Mouse (Mus musculus): Measurements from ENCODE around the gene Rgs3. TPM values are rescaled to one million over a fixed set of nuclear protein-coding genes. Genes with fewer than 3 reads are reported as not detected.

Rgs3 gene
- polyA plus RNA-seq, 1 experiment from 2014 or later = 31.3 TPM

GRCm38 (mm10) chr4:62526256-62526655 is 33.4 kb upstream of the Rgs3 start:
- WGBS = 71% methylated on average over 2 of the region's 2 CpGs
- Histone ChIP-seq H3K9ac (ENCODE audit: low read depth, low read length) (no peak overlapping the region), H3K36me3 (ENCODE audit: control insufficient read depth, insufficient read depth, low read length) (no peaks in the 10 kb centered on the region), H3K4me3 (ENCODE audit: low read depth, low read length) (no peak overlapping the region), H3K4me2 (replicated peaks; ENCODE audit: low read depth, low read length) (no peak overlapping the region), H3K27ac (ENCODE audit: low read depth, low read length) (no peak overlapping the region), H3K9me3 (ENCODE audit: control insufficient read depth, low read length) (no peaks in the 10 kb centered on the region), H3K4me1 (replicated peaks; ENCODE audit: control insufficient read depth, insufficient read depth, low read length) (no peaks in the 10 kb centered on the region; the same call in 1 of the 2 replicates), H3K27me3 (ENCODE audit: control insufficient read depth, insufficient read depth, low read length) (no peaks in the 10 kb centered on the region)
- no peak for ATAC-seq (ENCODE audit: low FRiP score)
- no peak for DNase-seq (ENCODE audit: low spot score)

- WGBS = 89% methylated on average over 4 of the region's 4 CpGs
- ATAC-seq (ENCODE audit: low FRiP score) (no peak), DNase-seq (ENCODE audit: low spot score) (no peak)
Measured at GRCm38 (mm10) chr4:62527655-62528054, 32.0 kb upstream of the Rgs3 start.

GRCm38 (mm10) chr4:62533729-62534128 is 25.9 kb upstream of the Rgs3 start:
- ATAC-seq (ENCODE audit: low FRiP score) (no peak), DNase-seq (ENCODE audit: low spot score) (no peak)
- Histone ChIP-seq H3K36me3 (ENCODE audit: control insufficient read depth, insufficient read depth, low read length) (no peaks in the 10 kb centered on the region), H3K4me1 (replicated peaks; ENCODE audit: control insufficient read depth, insufficient read depth, low read length) (no peaks in the 10 kb centered on the region), H3K4me3 (ENCODE audit: low read depth, low read length) (no peak overlapping the region), H3K9me3 (ENCODE audit: control insufficient read depth, low read length) (no peaks in the 10 kb centered on the region), H3K27ac (ENCODE audit: low read depth, low read length) (no peak overlapping the region), H3K9ac (ENCODE audit: low read depth, low read length) (no peak overlapping the region), H3K27me3 (ENCODE audit: control insufficient read depth, insufficient read depth, low read length) (no peaks in the 10 kb centered on the region), H3K4me2 (replicated peaks; ENCODE audit: low read depth, low read length) (no peak overlapping the region)
- WGBS = 85% methylated on average over 6 of the region's 6 CpGs

More at GRCm38 (mm10) chr4:62527655-62528054, 32.0 kb upstream of the Rgs3 start:
- H3K4me1 ChIP-seq (replicated peaks; ENCODE audit: control insufficient read depth, insufficient read depth, low read length) = no peaks in the 10 kb centered on the region; the same call in 1 of the 2 replicates
- H3K4me2 ChIP-seq (replicated peaks; ENCODE audit: low read depth, low read length) = no peak overlapping the region
- no peak overlapping the region for H3K27ac ChIP-seq (ENCODE audit: low read depth, low read length)
- H3K4me3 ChIP-seq (ENCODE audit: low read depth, low read length) = no peak overlapping the region
- H3K9ac ChIP-seq (ENCODE audit: low read depth, low read length) = no peak overlapping the region
- H3K36me3 ChIP-seq (ENCODE audit: control insufficient read depth, insufficient read depth, low read length) = no peaks in the 10 kb centered on the region
- no peaks in the 10 kb centered on the region for H3K9me3 ChIP-seq (ENCODE audit: control insufficient read depth, low read length)
- H3K27me3 ChIP-seq (ENCODE audit: control insufficient read depth, insufficient read depth, low read length) = no peaks in the 10 kb centered on the region

GRCm38 (mm10) chr4:62541802-62542201 is 17.8 kb upstream of the Rgs3 start:
- Histone ChIP-seq H3K27me3 (ENCODE audit: control insufficient read depth, insufficient read depth, low read length) (no peaks in the 10 kb centered on the region), H3K4me1 (replicated peaks; ENCODE audit: control insufficient read depth, insufficient read depth, low read length) (no peaks in the 10 kb centered on the region), H3K9me3 (ENCODE audit: control insufficient read depth, low read length) (no peaks in the 10 kb centered on the region), H3K36me3 (ENCODE audit: control insufficient read depth, insufficient read depth, low read length) (no peaks in the 10 kb centered on the region), H3K4me3 (ENCODE audit: low read depth, low read length) (no peak overlapping the region), H3K4me2 (replicated peaks; ENCODE audit: low read depth, low read length) (no peak overlapping the region), H3K9ac (ENCODE audit: low read depth, low read length) (no peak overlapping the region), H3K27ac (ENCODE audit: low read depth, low read length) (no peak overlapping the region)
- no peak for ATAC-seq (ENCODE audit: low FRiP score)
- DNase-seq (ENCODE audit: low spot score) = no peak
- 73% methylated on average over 3 of the region's 3 CpGs for WGBS

- DNase-seq (ENCODE audit: low spot score) = no peak
- Histone ChIP-seq H3K9me3 (ENCODE audit: control insufficient read depth, low read length) (no peaks in the 10 kb centered on the region), H3K4me1 (replicated peaks; ENCODE audit: control insufficient read depth, insufficient read depth, low read length) (no peaks in the 10 kb centered on the region), H3K36me3 (ENCODE audit: control insufficient read depth, insufficient read depth, low read length) (no peaks in the 10 kb centered on the region), H3K27me3 (ENCODE audit: control insufficient read depth, insufficient read depth, low read length) (no peaks in the 10 kb centered on the region), H3K4me2 (replicated peaks; ENCODE audit: low read depth, low read length) (no peak overlapping the region), H3K4me3 (ENCODE audit: low read depth, low read length) (no peak overlapping the region), H3K27ac (ENCODE audit: low read depth, low read length) (no peak overlapping the region), H3K9ac (ENCODE audit: low read depth, low read length) (no peak overlapping the region)
- WGBS = 86% methylated on average over 6 of the region's 6 CpGs
- no peak for ATAC-seq (ENCODE audit: low FRiP score)
Measured at GRCm38 (mm10) chr4:62543782-62544181, 15.9 kb upstream of the Rgs3 start.

GRCm38 (mm10) chr4:62544801-62545200 is 14.8 kb upstream of the Rgs3 start:
- Histone ChIP-seq H3K9me3 (ENCODE audit: control insufficient read depth, low read length) (no peaks in the 10 kb centered on the region), H3K4me3 (ENCODE audit: low read depth, low read length) (no peak overlapping the region), H3K4me1 (replicated peaks; ENCODE audit: control insufficient read depth, insufficient read depth, low read length) (no peaks in the 10 kb centered on the region), H3K4me2 (replicated peaks; ENCODE audit: low read depth, low read length) (no peak overlapping the region), H3K27ac (ENCODE audit: low read depth, low read length) (no peak overlapping the region), H3K9ac (ENCODE audit: low read depth, low read length) (no peak overlapping the region), H3K36me3 (ENCODE audit: control insufficient read depth, insufficient read depth, low read length) (no peaks in the 10 kb centered on the region), H3K27me3 (ENCODE audit: control insufficient read depth, insufficient read depth, low read length) (no peaks in the 10 kb centered on the region)
- DNase-seq (ENCODE audit: low spot score) (no peak), ATAC-seq (ENCODE audit: low FRiP score) (no peak)

GRCm38 (mm10) chr4:62551966-62552365 is 7.7 kb upstream of the Rgs3 start:
- no peak overlapping the region for H3K4me3 ChIP-seq (ENCODE audit: low read depth, low read length)
- no peaks in the 10 kb centered on the region for H3K9me3 ChIP-seq (ENCODE audit: control insufficient read depth, low read length)
- 89% methylated on average over 7 of the region's 7 CpGs for WGBS
- DNase-seq (ENCODE audit: low spot score) (no peak), ATAC-seq (ENCODE audit: low FRiP score) (no peak)
- no peaks in the 10 kb centered on the region for H3K27me3 ChIP-seq (ENCODE audit: control insufficient read depth, insufficient read depth, low read length)
- H3K9ac ChIP-seq (ENCODE audit: low read depth, low read length) = no peak overlapping the region
- no peak overlapping the region for H3K4me2 ChIP-seq (replicated peaks; ENCODE audit: low read depth, low read length)
- no peaks in the 10 kb centered on the region for H3K36me3 ChIP-seq (ENCODE audit: control insufficient read depth, insufficient read depth, low read length)
- H3K27ac ChIP-seq (ENCODE audit: low read depth, low read length) = no peak overlapping the region
- H3K4me1 ChIP-seq (replicated peaks; ENCODE audit: control insufficient read depth, insufficient read depth, low read length) = no peaks in the 10 kb centered on the region

GRCm38 (mm10) chr4:62557436-62557835 is 2.2 kb upstream of the Rgs3 start:
- no peak for DNase-seq (ENCODE audit: low spot score)
- Histone ChIP-seq H3K36me3 (ENCODE audit: control insufficient read depth, insufficient read depth, low read length) (no peaks in the 10 kb centered on the region), H3K4me1 (replicated peaks; ENCODE audit: control insufficient read depth, insufficient read depth, low read length) (no peaks in the 10 kb centered on the region), H3K27ac (ENCODE audit: low read depth, low read length) (no peak overlapping the region), H3K4me2 (replicated peaks; ENCODE audit: low read depth, low read length) (no peak overlapping the region), H3K9ac (ENCODE audit: low read depth, low read length) (no peak overlapping the region), H3K4me3 (ENCODE audit: low read depth, low read length) (no peak overlapping the region), H3K9me3 (ENCODE audit: control insufficient read depth, low read length) (no peaks in the 10 kb centered on the region), H3K27me3 (ENCODE audit: control insufficient read depth, insufficient read depth, low read length) (no peaks in the 10 kb centered on the region)
- WGBS = 79% methylated on average over 3 of the region's 3 CpGs
- no peak for ATAC-seq (ENCODE audit: low FRiP score)

GRCm38 (mm10) chr4:62560963-62561629 is 1.4 kb downstream of the Rgs3 start:
- Histone ChIP-seq H3K36me3 (ENCODE audit: control insufficient read depth, insufficient read depth, low read length) (no peaks in the 10 kb centered on the region), H3K9me3 (ENCODE audit: control insufficient read depth, low read length) (no peaks in the 10 kb centered on the region), H3K9ac (ENCODE audit: low read depth, low read length) (no peak overlapping the region), H3K4me3 (ENCODE audit: low read depth, low read length) (no peak overlapping the region), H3K27me3 (ENCODE audit: control insufficient read depth, insufficient read depth, low read length) (no peaks in the 10 kb centered on the region), H3K4me2 (replicated peaks; ENCODE audit: low read depth, low read length) (no peak overlapping the region), H3K27ac (ENCODE audit: low read depth, low read length) (no peak overlapping the region), H3K4me1 (replicated peaks; ENCODE audit: control insufficient read depth, insufficient read depth, low read length) (no peaks in the 10 kb centered on the region)
- peak; percentile 63 for ATAC-seq (ENCODE audit: low FRiP score)
- DNase-seq (ENCODE audit: low spot score) = peak; percentile 84
- 27% methylated on average over 4 of the region's 4 CpGs for WGBS
